Mouse (Mus musculus) lung, adult 2 months (tissue): ENCODE results near the gene Ccnt2.

Experiments used
- CTCF ChIP-seq: fragments of 200-500 bp; IDR thresholded peaks from 2 replicates; pipeline ENCODE4 v1.5.1; 2011; ENCODE audit warnings: mild to moderate bottlenecking, low read length, control low read depth; ENCODE audit not compliant: insufficient read depth
- POLR2A ChIP-seq: fragments of 200-500 bp; IDR thresholded peaks from 2 replicates; pipeline ENCODE4 v1.6.1; 2011; ENCODE audit warnings: low read depth, mild to moderate bottlenecking, control low read depth, low read length, borderline replicate concordance; ENCODE audit errors: extremely low read depth

GRCm38 (mm10) chr1:127795087-127795769 lies 21.3 kb downstream of the Ccnt2 start:
- TF ChIP-seq CTCF (no peak), POLR2A (no peak)
